Mouse (Mus musculus) ES-E14 (cell line): Measurements from ENCODE around the gene Hs3st5. TPM values are rescaled to one million over a fixed set of nuclear protein-coding genes. Genes with fewer than 3 reads are reported as not detected.
A peak's percentile ranks its signal among the peaks of the same experiment; 100 is the strongest.

ENCODE experiments used
- DNase-seq: peaks from one replicate; pipeline ENCODE4 v3.0.0-alpha.2; 2013; ENCODE audit warnings: low read depth, low spot score
- H3K27ac ChIP-seq: 2 replicates; pipeline ENCODE4 v1.5.1; 2012; ENCODE audit warnings: low read depth, mild to moderate bottlenecking, low read length, moderate library complexity, mixed read lengths; ENCODE audit not compliant: poor library complexity, insufficient read depth, severe bottlenecking
- H3K36me3 ChIP-seq: 2 replicates; pipeline ENCODE4 v1.6.1; 2012; ENCODE audit warnings: mild to moderate bottlenecking, low read length, moderate library complexity, mixed read lengths; ENCODE audit not compliant: control insufficient read depth, poor library complexity, insufficient read depth, severe bottlenecking
- H3K4me1 ChIP-seq, 2 experiments: fragments of 150-350 bp in 1 of 2; sonication (generic) in 1 of 2; 2 replicates each; pipeline ENCODE4 v1.6.1; 2012; ENCODE audit warnings: low read length in 2 of 2, mild to moderate bottlenecking in 1 of 2, mixed read lengths in 1 of 2; ENCODE audit not compliant: control insufficient read depth in 2 of 2, insufficient read depth in 2 of 2, poor library complexity in 1 of 2
- H3K4me3 ChIP-seq, 2 experiments: fragments of 150-350 bp in 1 of 2; sonication (generic) in 1 of 2; 2 replicates each; pipeline ENCODE4 v1.5.1; 2012; ENCODE audit warnings: low read length in 2 of 2, low read depth in 1 of 2, mild to moderate bottlenecking in 1 of 2, mixed read lengths in 1 of 2; ENCODE audit not compliant: insufficient read depth in 1 of 2, poor library complexity in 1 of 2, severe bottlenecking in 1 of 2
- H3K9ac ChIP-seq: 2 replicates; pipeline ENCODE4 v1.6.1; 2012; ENCODE audit warnings: low read depth, mild to moderate bottlenecking, low read length, mixed read lengths; ENCODE audit not compliant: poor library complexity, insufficient read depth, severe bottlenecking
- H3K9me3 ChIP-seq: fragments of 150-350 bp; sonication (generic); 2 replicates; pipeline ENCODE4 v1.6.1; 2012; ENCODE audit warnings: low read depth, mild to moderate bottlenecking, low read length; ENCODE audit not compliant: control insufficient read depth, insufficient read depth
- CHD2 ChIP-seq: IDR thresholded peaks from 2 replicates; pipeline ENCODE4 v1.6.1; 2014; ENCODE audit warnings: mild to moderate bottlenecking, low read depth, low read length, inconsistent platforms
- HCFC1 ChIP-seq: IDR thresholded peaks from 2 replicates; pipeline ENCODE4 v1.6.1; 2012; ENCODE audit warnings: low read length, inconsistent platforms, borderline replicate concordance; ENCODE audit not compliant: insufficient read depth
- MAFK ChIP-seq: IDR thresholded peaks from 2 replicates; pipeline ENCODE4 v1.6.1; 2014; ENCODE audit warnings: mild to moderate bottlenecking, low read depth, low read length, inconsistent platforms; ENCODE audit not compliant: insufficient read depth
- ZC3H11A ChIP-seq: IDR thresholded peaks from 2 replicates; pipeline ENCODE4 v1.6.1; 2012; ENCODE audit warnings: low read depth, mild to moderate bottlenecking, inconsistent platforms, low read length, borderline replicate concordance
- ZNF384 ChIP-seq: IDR thresholded peaks from 2 replicates; pipeline ENCODE4 v1.6.1; 2012; ENCODE audit warnings: low read depth, low read length, inconsistent platforms
- in situ Hi-C, 2 experiments: fragments of 600-800 bp; cut with MboI; formaldehyde crosslinking; loops; one replicate each; pipeline ENCODE4 v1.15.1; 2025; ENCODE audit warnings: low sequenced_read_pairs in 2 of 2, inconsistent platforms in 1 of 2; ENCODE audit not compliant: unreplicated experiment in 2 of 2
- total RNA-seq: library from RNA; depleted of rRNA; stranded (reverse); fragments of 300-350 nt; gene quantifications from 2 replicates; pipeline ENCODE4 v1.2.3, GENCODE M21; 2012

Gene Hs3st5
- total RNA-seq, 1 experiment: 0.13 TPM

- in situ Hi-C loops: no loop called here
- Histone ChIP-seq H3K36me3 (no peaks in the 10 kb centered on the region), H3K9me3 (no peaks in the 10 kb centered on the region), H3K4me3 (no peak overlapping the region), H3K27ac (no peak overlapping the region), H3K4me1 (no peaks in the 10 kb centered on the region), H3K9ac (no peak overlapping the region)
- DNase-seq: no peak
- no peak for TF ChIP-seq MAFK
- TF ChIP-seq CHD2: no peak
- no peak for TF ChIP-seq HCFC1
- no peak for TF ChIP-seq ZNF384
- no peak for TF ChIP-seq ZC3H11A
Observed at GRCm38 (mm10) chr10:36835836-36836516, 329.4 kb downstream of the Hs3st5 start.

DNA sequence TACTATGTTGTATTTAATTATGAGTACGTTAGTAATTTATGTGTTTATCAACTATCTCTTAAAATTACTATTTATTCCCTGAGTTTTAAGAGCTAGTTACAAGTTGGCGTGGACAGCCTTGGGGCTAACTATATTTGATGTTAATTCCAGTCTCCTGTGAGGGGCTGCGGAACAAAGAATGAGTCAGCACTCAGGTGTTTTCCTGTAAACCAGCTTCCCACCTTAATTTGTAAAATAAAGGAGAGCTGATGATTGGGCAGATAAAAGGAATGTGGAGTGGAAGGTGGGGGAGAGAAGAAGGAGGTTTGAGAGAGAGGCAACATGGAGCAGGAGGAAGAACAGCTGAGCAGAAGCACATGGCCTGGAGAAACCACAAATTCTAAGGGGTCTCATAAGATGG lies 343.6 kb downstream of the Hs3st5 start:
- in situ Hi-C loops: no loop called here
- Histone ChIP-seq H3K9me3 (peaks cover 2% of the 10 kb centered on the region; the same call in 1 of the 2 replicates), H3K27ac (no peak overlapping the region), H3K9ac (no peak overlapping the region), H3K4me3 (no peak overlapping the region), H3K4me1 (no peaks in the 10 kb centered on the region; a peak in 1 of 4 replicates), H3K36me3 (no peaks in the 10 kb centered on the region)
- TF ChIP-seq ZNF384 (no peak), MAFK (peak; percentile 63)
- no peak for DNase-seq

GRCm38 (mm10) chr10:36862127-36862895 lies 355.7 kb downstream of the Hs3st5 start:
- no peaks in the 10 kb centered on the region for H3K36me3 ChIP-seq
- in situ Hi-C loops: no loop called here
- no peak for TF ChIP-seq HCFC1
- no peak for TF ChIP-seq MAFK
- TF ChIP-seq ZNF384: no peak
- no peak for TF ChIP-seq ZC3H11A
- TF ChIP-seq CHD2: no peak
- no peak overlapping the region for H3K27ac ChIP-seq
- H3K9me3 ChIP-seq: no peaks in the 10 kb centered on the region
- no peak overlapping the region for H3K4me3 ChIP-seq
- H3K9ac ChIP-seq: no peak overlapping the region
- DNase-seq: no peak
- no peaks in the 10 kb centered on the region for H3K4me1 ChIP-seq
